Mouse (Mus musculus) lung, embryonic 16.5 days (tissue): ENCODE results near the gene Kcnmb1. TPM values are rescaled to one million over a fixed set of nuclear protein-coding genes. Genes with fewer than 3 reads are reported as not detected.

Experiments used
- ATAC-seq: fragments of 200-750 bp; cut with Nextera tagmentation; 2 replicates; pipeline ENCODE4 v1.8.0; 2017; ENCODE audit warnings: low read depth, mild to moderate bottlenecking, moderate library complexity
- H3K27ac ChIP-seq: fragments of 300-500 bp; sonication (generic); 2 replicates; pipeline ENCODE4 v1.5.1; 2014; ENCODE audit warnings: mild to moderate bottlenecking, control low read depth, low read length
- H3K27me3 ChIP-seq: fragments of 300-500 bp; sonication (generic); 2 replicates; pipeline ENCODE4 v1.6.1; 2014; ENCODE audit warnings: low read depth, low read length, mixed read lengths; ENCODE audit not compliant: control insufficient read depth, insufficient read depth
- H3K36me3 ChIP-seq: fragments of 300-500 bp; sonication (generic); 2 replicates; pipeline ENCODE4 v1.6.1; 2014; ENCODE audit warnings: low read length; ENCODE audit not compliant: control insufficient read depth, insufficient read depth
- H3K4me1 ChIP-seq: fragments of 300-500 bp; sonication (generic); replicated peaks from 2 replicates; pipeline ENCODE4 v1.6.1; 2014; ENCODE audit warnings: low read length, mixed read lengths; ENCODE audit not compliant: control insufficient read depth, insufficient read depth
- H3K4me2 ChIP-seq: fragments of 300-500 bp; sonication (generic); 2 replicates; pipeline ENCODE4 v1.6.1; 2014; ENCODE audit warnings: low read depth, low read length, control low read depth
- H3K4me3 ChIP-seq: fragments of 300-500 bp; sonication (generic); 2 replicates; pipeline ENCODE4 v1.5.1; 2014; ENCODE audit warnings: mild to moderate bottlenecking, low read length, control low read depth
- H3K9ac ChIP-seq: fragments of 300-500 bp; sonication (generic); 2 replicates; pipeline ENCODE4 v1.6.1; 2014; ENCODE audit warnings: low read length, control low read depth
- H3K9me3 ChIP-seq: fragments of 300-500 bp; sonication (generic); 2 replicates; pipeline ENCODE4 v1.6.1; 2016; ENCODE audit warnings: low read length; ENCODE audit not compliant: control insufficient read depth
- WGBS: fragments of 180-500 bp; shearing (Covaris S2); extraction: QIAGEN DNeasy Blood & Tissue Kit; methylation state at CpG from one replicate; pipeline ENCODE4 v1.1.7; 2014; 5-methylcytosine and 5-hydroxymethylcytosine counted together
- polyA plus RNA-seq: library from polyadenylated mRNA; unstranded; fragments of >200 nt; fragmentation: Nextera tagmentation; extraction: Ambion mirVana; gene quantifications from 2 replicates; pipeline ENCODE4 v1.2.1, GENCODE M21; 2015

The Kcnmb1 gene
- polyA plus RNA-seq, 1 experiment from 2014 or later, result 1.5 TPM

GRCm38 (mm10) chr11:34001938-34002592 lies 39.3 kb downstream of the Kcnmb1 start:
- no peak overlapping the region for H3K4me3 ChIP-seq
- no peak overlapping the region for H3K27ac ChIP-seq
- H3K27me3 ChIP-seq, result no peaks in the 10 kb centered on the region
- ATAC-seq, result no peak
- H3K4me1 ChIP-seq, result no peaks in the 10 kb centered on the region
- H3K36me3 ChIP-seq, result no peaks in the 10 kb centered on the region
- no peak overlapping the region for H3K4me2 ChIP-seq
- H3K9me3 ChIP-seq, result no peaks in the 10 kb centered on the region
- 5% methylated on average over 5 of the region's 5 CpGs for WGBS
- no peak overlapping the region for H3K9ac ChIP-seq

- H3K9me3 ChIP-seq, result no peaks in the 10 kb centered on the region
- no peaks in the 10 kb centered on the region for H3K27me3 ChIP-seq
- H3K36me3 ChIP-seq, result no peaks in the 10 kb centered on the region
- no peak for ATAC-seq
- 76% methylated on average over 5 of the region's 5 CpGs for WGBS
- no peak overlapping the region for H3K4me3 ChIP-seq
- H3K9ac ChIP-seq, result no peak overlapping the region
- H3K4me2 ChIP-seq, result no peak overlapping the region
- no peak overlapping the region for H3K27ac ChIP-seq
- no peaks in the 10 kb centered on the region for H3K4me1 ChIP-seq
These were observed 39.8 kb downstream of the Kcnmb1 start for GRCm38 (mm10) chr11:34002593-34002965.

- ATAC-seq, result no peak
- no peak overlapping the region for H3K4me2 ChIP-seq
- 66% methylated on average over 2 of the region's 2 CpGs for WGBS
These were observed 44.8 kb downstream of the Kcnmb1 start for GRCm38 (mm10) chr11:34007616-34008015.

GRCm38 (mm10) chr11:34008214-34008613 lies 45.4 kb downstream of the Kcnmb1 start:
- H3K27me3 ChIP-seq, result no peaks in the 10 kb centered on the region
- H3K27ac ChIP-seq, result no peak overlapping the region
- no peak overlapping the region for H3K4me3 ChIP-seq
- no peak overlapping the region for H3K9ac ChIP-seq
- peaks cover 2% of the 10 kb centered on the region; the same call in 1 of the 2 replicates for H3K4me1 ChIP-seq
- H3K9me3 ChIP-seq, result no peaks in the 10 kb centered on the region
- no peak overlapping the region for H3K4me2 ChIP-seq
- no peak for ATAC-seq
- 72% methylated on average over 11 of the region's 11 CpGs for WGBS
- H3K36me3 ChIP-seq, result no peaks in the 10 kb centered on the region

More at GRCm38 (mm10) chr11:34007616-34008015, 44.8 kb downstream of the Kcnmb1 start:
- H3K27ac ChIP-seq, result no peak overlapping the region
- no peak overlapping the region for H3K4me3 ChIP-seq
- no peaks in the 10 kb centered on the region for H3K9me3 ChIP-seq
- H3K36me3 ChIP-seq, result no peaks in the 10 kb centered on the region
- no peak overlapping the region for H3K9ac ChIP-seq
- peaks cover 2% of the 10 kb centered on the region; the same call in 1 of the 2 replicates for H3K4me1 ChIP-seq
- no peaks in the 10 kb centered on the region for H3K27me3 ChIP-seq

GRCm38 (mm10) chr11:34008702-34009101 lies 45.9 kb downstream of the Kcnmb1 start:
- Histone ChIP-seq H3K9me3 (no peaks in the 10 kb centered on the region), H3K9ac (no peak overlapping the region), H3K27ac (no peak overlapping the region), H3K4me2 (no peak overlapping the region), H3K4me1 (peaks cover 2% of the 10 kb centered on the region; the same call in 1 of the 2 replicates), H3K36me3 (no peaks in the 10 kb centered on the region), H3K4me3 (no peak overlapping the region), H3K27me3 (no peaks in the 10 kb centered on the region)
- no peak; the same call in 1 of the 2 replicates for ATAC-seq
- WGBS, result 28% methylated on average over 9 of the region's 9 CpGs

- 76% methylated on average over 12 of the region's 12 CpGs for WGBS
- ATAC-seq, result no peak
- no peak overlapping the region for H3K4me3 ChIP-seq
- no peaks in the 10 kb centered on the region for H3K9me3 ChIP-seq
- H3K27ac ChIP-seq, result no peak overlapping the region
- H3K27me3 ChIP-seq, result no peaks in the 10 kb centered on the region
- no peaks in the 10 kb centered on the region for H3K36me3 ChIP-seq
- H3K4me2 ChIP-seq, result no peak overlapping the region
- no peak overlapping the region for H3K9ac ChIP-seq
- H3K4me1 ChIP-seq, result peaks cover 2% of the 10 kb centered on the region; the same call in 1 of the 2 replicates
These were observed 46.7 kb downstream of the Kcnmb1 start for GRCm38 (mm10) chr11:34009316-34010087.

GRCm38 (mm10) chr11:34010133-34010858 lies 47.5 kb downstream of the Kcnmb1 start:
- no peaks in the 10 kb centered on the region for H3K9me3 ChIP-seq
- no peaks in the 10 kb centered on the region for H3K27me3 ChIP-seq
- H3K4me1 ChIP-seq, result peaks cover 2% of the 10 kb centered on the region; the same call in 1 of the 2 replicates
- WGBS, result 57% methylated on average over 7 of the region's 7 CpGs
- no peaks in the 10 kb centered on the region for H3K36me3 ChIP-seq
- no peak overlapping the region for H3K4me3 ChIP-seq
- H3K27ac ChIP-seq, result no peak overlapping the region; the same call in 1 of the 2 replicates
- no peak overlapping the region for H3K4me2 ChIP-seq
- no peak overlapping the region for H3K9ac ChIP-seq
- ATAC-seq, result no peak; the same call in 1 of the 2 replicates

GRCm38 (mm10) chr11:34010859-34011172 lies 48.0 kb downstream of the Kcnmb1 start:
- no peak overlapping the region for H3K9ac ChIP-seq
- H3K27ac ChIP-seq, result no peak overlapping the region; the same call in 1 of the 2 replicates
- ATAC-seq, result peak; percentile 68; the same call in 1 of the 2 replicates
- H3K4me1 ChIP-seq, result peaks cover 2% of the 10 kb centered on the region; the same call in 1 of the 2 replicates
- no peaks in the 10 kb centered on the region for H3K27me3 ChIP-seq
- 33% methylated on average over 4 of the region's 4 CpGs for WGBS
- H3K4me3 ChIP-seq, result no peak overlapping the region
- no peak overlapping the region for H3K4me2 ChIP-seq
- H3K36me3 ChIP-seq, result no peaks in the 10 kb centered on the region
- H3K9me3 ChIP-seq, result no peaks in the 10 kb centered on the region
